Mouse (Mus musculus) adrenal gland, postnatal 4 days (tissue): ENCODE data around the gene Plekha7. TPM values are rescaled to one million over a fixed set of nuclear protein-coding genes. Genes with fewer than 3 reads are reported as not detected.

Experiments used
- DNase-seq, 2 experiments: peaks; one replicate each; pipeline ENCODE4 v3.0.0; 2021 to 2022; ENCODE audit warnings: low spot score in 2 of 2, mixed read lengths in 2 of 2
- total RNA-seq, 2 experiments: library from RNA; stranded (reverse); gene quantifications; 2 replicates each; pipeline ENCODE4 v1.2.3; 2021

Plekha7 gene
- total RNA-seq, 2 experiments from 2014 or later: 19.0 to 24.8 TPM

- no peak for DNase-seq
Measured at GRCm38 (mm10) chr7:116191138-116191537, 117.0 kb downstream of the Plekha7 start.

DNA sequence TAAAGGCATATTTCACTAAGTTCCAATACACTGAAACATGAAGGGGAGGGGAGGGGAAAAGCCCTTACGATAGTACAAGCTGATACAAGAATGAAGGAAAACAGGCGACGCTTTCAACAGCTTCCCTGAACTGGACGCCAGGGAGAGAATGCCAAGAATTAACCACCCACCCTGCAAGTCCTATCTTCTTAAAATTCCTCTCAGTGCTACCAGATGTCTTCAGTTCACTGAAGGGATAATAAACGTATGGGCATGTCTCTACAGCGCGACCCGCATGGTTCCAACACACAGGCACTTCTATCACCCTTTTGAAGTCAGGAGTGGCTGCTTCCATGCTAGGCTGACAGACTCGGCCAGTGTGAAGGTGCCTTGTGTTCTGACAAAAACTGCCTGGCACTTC is 118.5 kb downstream of the Plekha7 start:
- no peak for DNase-seq

- DNase-seq: no peak
Measured at GRCm38 (mm10) chr7:116188391-116188790, 119.8 kb downstream of the Plekha7 start.

GRCm38 (mm10) chr7:116187521-116187920 is 120.7 kb downstream of the Plekha7 start:
- DNase-seq: no peak

- no peak for DNase-seq
Measured at GRCm38 (mm10) chr7:116186847-116187246, 121.3 kb downstream of the Plekha7 start.

GRCm38 (mm10) chr7:116186156-116186555 is 122.0 kb downstream of the Plekha7 start:
- no peak for DNase-seq

- no peak for DNase-seq
Measured at GRCm38 (mm10) chr7:116184358-116185057, 123.7 kb downstream of the Plekha7 start.

DNA sequence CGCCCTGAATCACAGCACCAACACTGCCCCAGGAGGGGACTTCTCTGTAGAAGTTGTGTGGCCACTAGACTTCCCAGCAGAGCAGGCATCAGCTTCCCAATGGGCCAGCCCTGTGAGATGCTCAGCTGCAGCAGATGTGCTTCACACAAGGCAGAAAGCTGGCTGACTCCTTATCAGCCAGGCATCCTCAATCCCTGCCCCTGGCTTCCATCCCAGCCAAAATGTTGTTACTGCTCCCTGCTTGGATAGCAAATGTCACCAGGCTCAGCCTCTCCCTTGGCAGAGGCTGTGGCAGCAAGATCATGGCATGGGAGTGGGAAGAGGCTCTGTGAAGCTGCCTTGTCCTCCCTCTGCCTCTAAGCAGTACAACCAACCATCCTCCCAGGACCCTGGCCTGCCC is 125.7 kb downstream of the Plekha7 start:
- DNase-seq: no peak

DNA sequence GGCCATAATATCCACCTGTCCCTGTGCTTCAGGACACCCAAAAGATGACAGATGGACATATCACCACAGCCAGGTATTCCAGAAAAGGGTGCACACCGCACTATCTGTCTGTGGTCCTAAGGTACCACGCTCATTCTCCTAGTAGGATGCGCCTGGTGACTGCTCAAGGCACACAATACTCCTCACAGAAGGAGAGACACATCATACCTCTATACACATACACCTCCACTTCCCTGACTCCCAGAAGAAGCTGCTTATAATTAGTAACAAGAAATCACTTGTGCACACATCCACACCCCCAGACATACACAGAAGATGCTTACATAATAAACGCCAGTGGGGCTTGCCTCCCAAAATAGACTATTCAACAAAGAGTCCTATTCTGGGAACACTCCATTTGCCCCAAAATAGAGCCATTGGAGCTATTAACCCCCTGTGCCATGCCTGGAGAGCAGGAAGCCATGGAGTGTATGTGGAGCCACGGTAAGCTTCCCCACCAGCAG is 126.7 kb downstream of the Plekha7 start:
- DNase-seq: no peak

DNA sequence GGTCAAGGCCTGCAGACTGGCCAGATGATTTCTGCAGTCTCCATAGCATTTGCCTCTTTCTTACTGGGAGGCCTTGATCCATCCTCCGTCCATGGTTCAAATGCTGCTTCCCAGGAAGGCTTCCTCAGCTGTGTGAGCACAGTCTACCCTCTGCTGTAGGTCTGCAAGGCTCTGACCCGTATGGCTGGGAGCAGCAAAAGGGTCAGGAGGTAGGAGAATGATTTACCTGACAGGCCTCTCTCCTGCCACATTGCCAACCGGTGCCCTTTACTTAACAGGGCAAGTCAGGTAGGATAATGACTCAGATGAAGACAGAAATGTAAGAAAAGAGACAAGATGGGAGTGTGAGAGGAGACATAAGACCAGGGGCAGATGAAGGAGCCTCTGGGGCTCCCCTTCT is 129.3 kb downstream of the Plekha7 start:
- no peak for DNase-seq

DNA sequence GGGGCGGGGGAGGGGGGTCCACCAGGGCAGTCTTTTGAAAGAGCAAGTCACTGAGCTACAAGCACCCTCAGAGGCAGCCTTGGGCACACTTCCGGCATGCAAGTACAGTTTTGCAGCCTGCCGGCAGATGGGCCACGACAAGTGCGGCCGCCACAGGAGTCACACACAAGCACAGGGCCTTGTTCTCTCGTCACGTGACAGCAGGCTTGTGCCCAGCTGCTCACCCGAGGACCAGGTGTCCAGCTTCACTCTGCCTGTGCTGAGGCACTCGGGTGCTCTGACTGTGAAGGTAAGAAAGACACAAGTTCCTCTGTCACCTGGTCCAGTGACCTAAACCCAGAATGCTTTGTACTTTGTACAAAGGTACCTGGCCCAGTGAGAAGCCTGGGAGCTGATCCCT is 135.4 kb downstream of the Plekha7 start:
- DNase-seq: no peak

DNA sequence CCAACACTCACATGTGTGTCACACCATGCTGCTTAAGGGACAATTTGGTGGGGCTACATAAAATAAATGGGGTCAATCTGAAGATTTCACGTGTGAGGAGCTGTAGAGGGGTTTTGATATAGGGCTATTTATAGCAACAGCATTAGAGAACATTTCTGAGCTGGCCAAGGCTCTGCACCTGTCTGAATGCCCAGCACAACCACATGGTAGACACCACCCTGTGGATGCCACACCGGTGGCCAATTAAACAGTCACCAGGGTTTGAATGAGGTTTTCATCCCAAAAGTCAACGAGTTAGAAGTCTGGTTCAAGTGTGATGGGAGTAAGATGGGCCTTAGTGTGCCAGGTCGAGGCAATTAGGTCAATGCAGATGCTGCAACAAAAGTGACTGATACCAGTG is 138.8 kb downstream of the Plekha7 start:
- DNase-seq: no peak

- DNase-seq: no peak
Measured at GRCm38 (mm10) chr7:116168224-116168623, 140.0 kb downstream of the Plekha7 start.

DNA sequence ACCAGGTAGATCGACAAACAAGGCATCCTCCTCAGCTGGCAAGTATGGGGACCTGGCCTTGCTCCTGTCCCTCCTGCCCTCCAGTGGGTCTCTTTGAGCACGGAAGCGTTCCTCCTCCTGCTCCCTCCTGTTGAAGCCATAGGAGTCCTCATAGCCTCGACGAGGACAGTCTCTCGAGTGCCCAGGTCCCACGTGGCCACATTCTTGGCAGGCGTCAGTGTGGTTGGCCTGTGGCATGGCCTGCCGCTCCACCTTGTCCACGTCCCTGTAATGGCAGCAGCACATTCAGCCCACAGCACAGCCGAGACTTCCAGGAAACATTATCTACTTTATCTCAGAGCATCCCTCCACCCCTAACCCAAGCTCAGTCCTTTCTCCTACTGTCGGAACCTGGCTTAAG is 143.9 kb downstream of the Plekha7 start:
- no peak for DNase-seq

DNA sequence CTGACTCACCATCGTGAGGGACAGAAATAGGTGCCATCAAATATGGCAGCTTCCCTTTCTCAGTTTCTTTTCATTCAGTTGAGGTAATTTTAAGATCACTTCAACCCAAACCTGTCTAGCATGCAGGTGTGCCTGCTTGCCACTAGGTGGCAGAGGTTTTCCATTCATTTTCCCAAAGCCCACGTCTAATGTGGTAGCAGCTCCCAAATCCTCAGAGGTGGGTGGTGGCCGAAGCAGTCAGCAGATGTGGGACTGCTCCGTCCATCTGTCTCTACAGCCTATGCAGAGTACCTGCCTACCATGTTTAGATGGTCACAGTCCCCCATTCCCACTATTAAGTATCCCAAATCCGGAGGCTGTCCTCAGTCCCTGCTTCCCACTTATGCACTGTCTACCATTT is 146.6 kb downstream of the Plekha7 start:
- DNase-seq: no peak

- no peak for DNase-seq
Measured at GRCm38 (mm10) chr7:116156894-116157143, 151.4 kb downstream of the Plekha7 start.

- DNase-seq: no peak
Measured at GRCm38 (mm10) chr7:116156072-116156893, 151.9 kb downstream of the Plekha7 start.

DNA sequence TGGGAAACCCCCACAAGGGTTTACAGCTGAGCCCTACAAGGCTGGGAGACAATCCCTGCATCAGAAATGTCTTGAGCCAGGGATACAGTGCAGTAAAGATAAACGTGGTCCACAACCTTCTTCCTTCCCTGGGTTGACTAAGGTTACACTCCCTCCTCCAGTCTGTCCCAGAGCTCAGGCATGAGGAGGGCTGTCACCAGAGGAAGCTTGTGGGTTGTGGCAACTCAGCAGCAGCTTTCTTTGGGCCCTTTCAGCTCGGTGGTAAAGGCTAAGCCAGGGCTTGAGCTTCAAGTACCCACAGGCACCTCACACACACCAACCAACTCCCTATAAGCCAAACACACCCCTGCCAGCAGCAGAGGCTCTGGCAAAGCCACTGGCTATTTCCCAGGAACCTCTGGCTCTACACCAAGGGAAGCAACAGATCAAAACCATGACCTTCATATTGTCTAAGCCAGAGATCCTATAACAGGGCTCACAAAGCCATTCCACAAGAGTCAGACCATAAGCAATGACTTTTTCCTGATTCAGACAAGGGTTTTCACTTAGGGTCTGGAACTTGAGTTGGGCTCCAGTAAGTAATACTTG is 154.3 kb downstream of the Plekha7 start:
- no peak for DNase-seq

DNA sequence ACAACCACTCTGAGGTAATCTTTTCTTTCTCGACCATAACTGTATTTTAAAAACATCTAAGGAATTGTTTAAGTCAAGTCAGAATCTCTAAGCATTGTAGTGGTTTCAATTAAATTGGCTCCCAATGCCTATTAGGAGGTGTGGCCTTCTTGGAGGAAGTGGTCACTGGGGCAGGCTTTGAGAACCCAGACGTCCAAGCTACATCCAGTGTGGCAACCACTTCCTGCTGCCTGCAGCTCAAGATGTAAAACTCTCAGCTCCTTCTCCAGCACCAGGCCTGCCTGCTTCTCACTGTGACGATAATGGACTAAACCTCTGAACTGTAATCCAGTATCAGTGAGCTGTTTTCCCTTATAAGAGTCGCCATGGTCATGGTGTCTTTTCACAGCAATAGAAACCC is 158.6 kb downstream of the Plekha7 start:
- DNase-seq: no peak

DNA sequence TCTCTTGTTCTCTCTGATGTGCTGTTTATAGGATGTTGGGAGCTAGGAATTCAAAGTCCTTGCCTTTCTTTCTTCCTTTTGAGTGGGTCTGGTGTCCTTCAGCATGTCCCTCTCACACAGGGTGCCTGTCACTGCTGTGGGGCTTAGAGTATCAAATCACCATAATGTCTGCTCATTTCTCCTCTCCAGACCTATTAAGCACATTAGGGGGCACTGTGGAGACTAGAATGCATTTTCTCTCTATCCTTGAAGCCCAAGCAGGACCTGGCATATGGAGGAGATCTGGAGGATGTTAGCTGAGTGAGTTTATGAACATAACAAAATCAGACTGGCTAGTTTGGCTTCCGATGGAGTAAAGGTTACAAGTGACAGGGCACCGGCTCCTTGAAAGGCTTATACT is 161.1 kb downstream of the Plekha7 start:
- DNase-seq: no peak

- DNase-seq: no peak
Measured at GRCm38 (mm10) chr7:116145030-116145429, 163.1 kb downstream of the Plekha7 start.

GRCm38 (mm10) chr7:116137671-116138070 is 170.5 kb downstream of the Plekha7 start:
- DNase-seq: no peak
